Mouse (Mus musculus) hindbrain, postnatal 0 days (tissue): Measurements from ENCODE around the gene Lrig2. TPM values are rescaled to one million over a fixed set of nuclear protein-coding genes. Genes with fewer than 3 reads are reported as not detected.

Experiments used
- ATAC-seq: fragments of 200-750 bp; cut with Nextera tagmentation; 2 replicates; pipeline ENCODE4 v1.8.0; 2017; ENCODE audit warnings: mild to moderate bottlenecking, moderate TSS enrichment, moderate library complexity
- DNase-seq: peaks from one replicate; pipeline ENCODE4 v3.0.0-alpha.2; 2015; ENCODE audit warnings: low spot score
- H3K27ac ChIP-seq: fragments of 300-500 bp; sonication (generic); 2 replicates; pipeline ENCODE4 v1.5.1; 2014; ENCODE audit warnings: mild to moderate bottlenecking
- H3K27me3 ChIP-seq: fragments of 300-500 bp; sonication (generic); 2 replicates; pipeline ENCODE4 v1.6.1; 2014; ENCODE audit warnings: low read length, mixed read lengths; ENCODE audit not compliant: insufficient read depth
- H3K36me3 ChIP-seq: fragments of 300-500 bp; sonication (generic); 2 replicates; pipeline ENCODE4 v1.6.1; 2014; ENCODE audit warnings: low read length, mixed read lengths; ENCODE audit not compliant: insufficient read depth
- H3K4me1 ChIP-seq: fragments of 300-500 bp; sonication (generic); 2 replicates; pipeline ENCODE4 v1.6.1; 2014; ENCODE audit warnings: antibody characterized with exemption, low read length, mixed read lengths; ENCODE audit not compliant: insufficient read depth
- H3K4me2 ChIP-seq: fragments of 300-500 bp; sonication (generic); 2 replicates; pipeline ENCODE4 v1.6.1; 2014; ENCODE audit warnings: low read depth, mild to moderate bottlenecking, low read length, moderate library complexity, mixed read lengths
- H3K4me3 ChIP-seq: fragments of 300-500 bp; sonication (generic); 2 replicates; pipeline ENCODE4 v1.5.1; 2014; ENCODE audit warnings: low read length
- H3K9ac ChIP-seq: fragments of 300-500 bp; sonication (generic); replicated peaks from 2 replicates; pipeline ENCODE4 v1.6.1; 2014; ENCODE audit warnings: mild to moderate bottlenecking, low read length, moderate library complexity, mixed read lengths
- H3K9me3 ChIP-seq: fragments of 300-500 bp; sonication (generic); 2 replicates; pipeline ENCODE4 v1.6.1; 2016; ENCODE audit warnings: low read length, mixed read lengths
- CTCF ChIP-seq: IDR thresholded peaks from 2 replicates; pipeline ENCODE4 v1.5.1; 2016; ENCODE audit warnings: antibody characterized with exemption, control low read depth, low read depth
- WGBS: fragments of 180-500 bp; shearing (Covaris S2); extraction: QIAGEN DNeasy Blood & Tissue Kit; methylation state at CpG from one replicate; pipeline ENCODE4 v1.1.7; 2014; 5-methylcytosine and 5-hydroxymethylcytosine counted together
- polyA plus RNA-seq: library from polyadenylated mRNA; unstranded; fragments of >200 nt; fragmentation: Nextera tagmentation; extraction: Ambion mirVana; gene quantifications from 2 replicates; pipeline ENCODE4 v1.2.1, GENCODE M21; 2015
- total RNA-seq: library from RNA; depleted of rRNA; stranded (reverse); fragments of >200 nt; gene quantifications from 2 replicates; pipeline ENCODE4 v1.2.3, GENCODE M21; 2014

Lrig2 gene
- total and polyA plus RNA-seq, 2 experiments from 2014 or later = 15.6 to 35.7 TPM

- H3K27me3 ChIP-seq = no peaks in the 10 kb centered on the region
- H3K27ac ChIP-seq = no peak overlapping the region
- no peak for ATAC-seq
- H3K4me3 ChIP-seq = no peak overlapping the region
- DNase-seq = no peak
- TF ChIP-seq CTCF = no peak
- no peak overlapping the region for H3K4me2 ChIP-seq
- H3K9ac ChIP-seq = no peak overlapping the region
- H3K36me3 ChIP-seq = no peaks in the 10 kb centered on the region
- WGBS = 81% methylated on average over 8 of the region's 8 CpGs
- H3K9me3 ChIP-seq = no peaks in the 10 kb centered on the region
- H3K4me1 ChIP-seq = no peaks in the 10 kb centered on the region
Measured at GRCm38 (mm10) chr3:104361814-104362213, 149.9 kb downstream of the Lrig2 start.

GRCm38 (mm10) chr3:104360325-104360724, 151.4 kb downstream of the Lrig2 start:
- no peak for TF ChIP-seq CTCF

GRCm38 (mm10) chr3:104359225-104360135, 152.2 kb downstream of the Lrig2 start:
- ATAC-seq (no peak), DNase-seq (no peak)
- Histone ChIP-seq H3K27me3 (no peaks in the 10 kb centered on the region), H3K4me3 (no peak overlapping the region), H3K36me3 (no peaks in the 10 kb centered on the region), H3K4me1 (no peaks in the 10 kb centered on the region), H3K9me3 (no peaks in the 10 kb centered on the region), H3K27ac (no peak overlapping the region), H3K9ac (no peak overlapping the region), H3K4me2 (no peak overlapping the region)
- no peak for TF ChIP-seq CTCF
- 68% methylated on average over 8 of the region's 8 CpGs for WGBS

More at GRCm38 (mm10) chr3:104360325-104360724, 151.4 kb downstream of the Lrig2 start:
- Histone ChIP-seq H3K27me3 (no peaks in the 10 kb centered on the region), H3K4me1 (no peaks in the 10 kb centered on the region), H3K9me3 (no peaks in the 10 kb centered on the region), H3K9ac (no peak overlapping the region), H3K4me2 (no peak overlapping the region), H3K27ac (no peak overlapping the region), H3K4me3 (no peak overlapping the region), H3K36me3 (no peaks in the 10 kb centered on the region)
- ATAC-seq (no peak), DNase-seq (no peak)
- 82% methylated on average over 5 of the region's 5 CpGs for WGBS

- DNase-seq (no peak), ATAC-seq (no peak)
- no peaks in the 10 kb centered on the region for H3K36me3 ChIP-seq
- no peak overlapping the region for H3K4me3 ChIP-seq
- no peak overlapping the region for H3K9ac ChIP-seq
- TF ChIP-seq CTCF = no peak
- 85% methylated on average over 5 of the region's 5 CpGs for WGBS
- H3K4me2 ChIP-seq = no peak overlapping the region
- H3K27ac ChIP-seq = no peak overlapping the region
- no peaks in the 10 kb centered on the region for H3K9me3 ChIP-seq
- H3K27me3 ChIP-seq = no peaks in the 10 kb centered on the region
- no peaks in the 10 kb centered on the region for H3K4me1 ChIP-seq
Measured at GRCm38 (mm10) chr3:104358747-104359146, 153.0 kb downstream of the Lrig2 start.

GRCm38 (mm10) chr3:104356106-104356505, 155.6 kb downstream of the Lrig2 start:
- no peaks in the 10 kb centered on the region for H3K4me1 ChIP-seq

GRCm38 (mm10) chr3:104353884-104354283, 157.8 kb downstream of the Lrig2 start:
- no peak for TF ChIP-seq CTCF
- no peaks in the 10 kb centered on the region for H3K9me3 ChIP-seq
- no peak overlapping the region for H3K4me2 ChIP-seq
- WGBS = 37% methylated on average over 3 of the region's 3 CpGs
- H3K27me3 ChIP-seq = no peaks in the 10 kb centered on the region
- H3K27ac ChIP-seq = no peak overlapping the region
- no peaks in the 10 kb centered on the region for H3K4me1 ChIP-seq
- H3K4me3 ChIP-seq = no peak overlapping the region
- DNase-seq = no peak
- no peaks in the 10 kb centered on the region for H3K36me3 ChIP-seq
- ATAC-seq = no peak
- H3K9ac ChIP-seq = no peak overlapping the region

More at GRCm38 (mm10) chr3:104356106-104356505, 155.6 kb downstream of the Lrig2 start:
- Histone ChIP-seq H3K4me3 (no peak overlapping the region), H3K9me3 (no peaks in the 10 kb centered on the region), H3K36me3 (no peaks in the 10 kb centered on the region), H3K27ac (no peak overlapping the region), H3K4me2 (no peak overlapping the region), H3K9ac (no peak overlapping the region), H3K27me3 (no peaks in the 10 kb centered on the region)
- 92% methylated on average over 5 of the region's 5 CpGs for WGBS
- no peak for TF ChIP-seq CTCF
- DNase-seq (no peak), ATAC-seq (no peak)
